In genomic region chr10:62218044-62218788, GRCm38 (mm10) we compare ENCODE assay signal across 13 mouse cellular contexts. TPM values are rescaled to one million over a fixed set of nuclear protein-coding genes. Genes with fewer than 3 reads are reported as not detected.
DNase-seq lines count a peak whose midpoint lies in the region; ATAC-seq and TF ChIP-seq lines count a peak whose summit lies in the region.
"Had no signal": no experiment of that assay in that cellular context is flagged by ENCODE, and none has a peak within 500 bp of the region (broad histone marks: within the 10 kb centered on the region; RNA-seq: fewer than 3 reads in every experiment).

No protein-coding gene starts in this region.

- H3K9me3 ChIP-seq in hindbrain, embryonic 13.5 days: no peaks in the 10 kb centered on the region
- no peaks in the 10 kb centered on the region for H3K9me3 ChIP-seq in hindbrain, embryonic 16.5 days (ENCODE audit: control insufficient read depth, low read length)
- no peaks in the 10 kb centered on the region for H3K9me3 ChIP-seq in E14TG2a.4 (ENCODE audit: low read length)
- no peaks in the 10 kb centered on the region for H3K9me3 ChIP-seq in MEL (replicated peaks; ENCODE audit: insufficient read depth, low read length)
- no peaks in the 10 kb centered on the region for H3K9me3 ChIP-seq in liver, embryonic 11.5 days (ENCODE audit: control insufficient read depth, low read length)
- H3K9me3 ChIP-seq: embryonic facial prominence, embryonic 15.5 days had no signal

- H3K4me3 ChIP-seq in hindbrain, embryonic 13.5 days: no peak overlapping the region
- no peak overlapping the region for H3K4me3 ChIP-seq in hindbrain, embryonic 16.5 days (ENCODE audit: low read length)
- H3K4me3 ChIP-seq in E14TG2a.4 (replicated peaks; ENCODE audit: low read length): peak overlapping the region; percentile 37
- H3K4me3 ChIP-seq in MEL (ENCODE audit: control insufficient read depth in 1 of 2, insufficient read depth in 1 of 2, low read depth in 2 of 2, low read length in 2 of 2): no peak overlapping the region
- no peak overlapping the region for H3K4me3 ChIP-seq in liver, embryonic 11.5 days (ENCODE audit: low read depth, low read length)
- H3K4me3 ChIP-seq: embryonic facial prominence, embryonic 15.5 days had no signal

- no peak for TF ChIP-seq EP300 in MEL (IDR thresholded peaks at IDR 0.05; ENCODE audit: low read depth in 1 of 2, low read length in 2 of 2)

- WGBS in hindbrain, embryonic 13.5 days: 88% methylated on average over 19 of the region's 19 CpGs
- 89% methylated on average over 19 of the region's 19 CpGs for WGBS in hindbrain, embryonic 16.5 days
- WGBS in liver, embryonic 11.5 days: 77% methylated on average over 19 of the region's 19 CpGs

- no peaks in the 10 kb centered on the region for H3K36me3 ChIP-seq in hindbrain, embryonic 13.5 days
- H3K36me3 ChIP-seq in hindbrain, embryonic 16.5 days (ENCODE audit: control insufficient read depth, insufficient read depth, low read length): no peaks in the 10 kb centered on the region
- H3K36me3 ChIP-seq in E14TG2a.4 (ENCODE audit: insufficient read depth, low read length) (no peaks in the 10 kb centered on the region), MEL (ENCODE audit: control insufficient read depth in 1 of 2, insufficient read depth in 2 of 2, low read length in 2 of 2) (peaks cover 0 to 25% of the 10 kb centered on the region in 2 experiments; a peak in 2 of 4 replicates)
- no peaks in the 10 kb centered on the region for H3K36me3 ChIP-seq in liver, embryonic 11.5 days (ENCODE audit: control insufficient read depth, insufficient read depth, low read length)
- H3K36me3 ChIP-seq: embryonic facial prominence, embryonic 15.5 days had no signal

- TF ChIP-seq CTCF in E14TG2a.4 (conservative IDR thresholded peaks at IDR 0.05; ENCODE audit: low read length) (no peak), MEL (IDR thresholded peaks at IDR 0.05 in 2 of 3, conservative IDR thresholded peaks at IDR 0.05 in 1 of 3; ENCODE audit: control insufficient read depth in 1 of 3, insufficient read depth in 1 of 3, low read depth in 2 of 3, low read length in 3 of 3, poor library complexity in 1 of 3, severe bottlenecking in 1 of 3) (no peak)

- H3K27ac ChIP-seq in hindbrain, embryonic 13.5 days: peak overlapping the region; percentile 44; the same call in 1 of the 2 replicates
- no peak overlapping the region for H3K27ac ChIP-seq in hindbrain, embryonic 16.5 days (ENCODE audit: low read depth, low read length)
- no peak overlapping the region for H3K27ac ChIP-seq in MEL (ENCODE audit: control insufficient read depth, low read depth, low read length)
- H3K27ac ChIP-seq in liver, embryonic 11.5 days (ENCODE audit: low read depth, low read length): peak overlapping the region; percentile 98
- H3K27ac ChIP-seq: embryonic facial prominence, embryonic 15.5 days had no signal

- no peak for TF ChIP-seq POLR2A in MEL (IDR thresholded peaks at IDR 0.05; ENCODE audit: control insufficient read depth in 1 of 2, insufficient read depth in 1 of 2, low read depth in 1 of 2, low read length in 2 of 2, poor library complexity in 1 of 2)

- H3K4me2 ChIP-seq in hindbrain, embryonic 13.5 days: no peak overlapping the region
- no peak overlapping the region for H3K4me2 ChIP-seq in hindbrain, embryonic 16.5 days (ENCODE audit: low read length)
- H3K4me2 ChIP-seq in liver, embryonic 11.5 days: no peak overlapping the region
- H3K4me2 ChIP-seq: embryonic facial prominence, embryonic 15.5 days had no signal

- no peak for ATAC-seq in hindbrain, embryonic 13.5 days (ENCODE audit: low FRiP score)
- ATAC-seq in hindbrain, embryonic 16.5 days: no peak
- no peak for ATAC-seq in liver, embryonic 11.5 days (replicated peaks; ENCODE audit: low FRiP score)

- peaks cover 1% of the 10 kb centered on the region; the same call in 1 of the 2 replicates for H3K79me2 ChIP-seq in MEL (ENCODE audit: control insufficient read depth, insufficient read depth, low read length, poor library complexity)

- DNase-seq in MEL (ENCODE audit: low read depth, low spot score): peak; percentile 29
- DNase-seq in liver, embryonic 11.5 days (ENCODE audit: low spot score): no peak
- no peak for DNase-seq in frontal cortex, postnatal 14 days (ENCODE audit: low spot score in 2 of 2)
- no peak for DNase-seq in frontal cortex, postnatal 10 days (ENCODE audit: low spot score in 2 of 2)
- DNase-seq in cerebellum, adult 11-12 months: no peak
- DNase-seq: adrenal gland, postnatal 25 days; left cerebral cortex, postnatal 4 days; right cerebral cortex, postnatal 25 days had no signal

- H3K4me1 ChIP-seq in hindbrain, embryonic 13.5 days (replicated peaks): peaks cover 12% of the 10 kb centered on the region
- no peaks in the 10 kb centered on the region; the same call in 1 of the 2 replicates for H3K4me1 ChIP-seq in hindbrain, embryonic 16.5 days (ENCODE audit: control insufficient read depth, insufficient read depth, low read depth, low read length)
- peaks cover 42% of the 10 kb centered on the region for H3K4me1 ChIP-seq in E14TG2a.4 (replicated peaks; ENCODE audit: low read depth, low read length)
- H3K4me1 ChIP-seq in MEL (ENCODE audit: control insufficient read depth in 1 of 2, insufficient read depth in 2 of 2, low read length in 2 of 2): peaks cover 8 to 52% of the 10 kb centered on the region in 2 experiments
- peaks cover 50% of the 10 kb centered on the region for H3K4me1 ChIP-seq in liver, embryonic 11.5 days (replicated peaks; ENCODE audit: control insufficient read depth, insufficient read depth, low read length)
- H3K4me1 ChIP-seq: embryonic facial prominence, embryonic 15.5 days had no signal

- no peak overlapping the region for H3K9ac ChIP-seq in hindbrain, embryonic 13.5 days
- H3K9ac ChIP-seq in hindbrain, embryonic 16.5 days (ENCODE audit: low read depth, low read length): no peak overlapping the region
- no peak overlapping the region for H3K9ac ChIP-seq in MEL (ENCODE audit: control insufficient read depth, low read depth, low read length, poor library complexity, severe bottlenecking)
- H3K9ac ChIP-seq in liver, embryonic 11.5 days (ENCODE audit: low read depth, low read length): 0 out of 2 replicates have a peak overlapping the region, but pooled peaks have one; percentile 18
- H3K9ac ChIP-seq: embryonic facial prominence, embryonic 15.5 days had no signal

- H3K27me3 ChIP-seq in hindbrain, embryonic 13.5 days: no peaks in the 10 kb centered on the region
- H3K27me3 ChIP-seq in hindbrain, embryonic 16.5 days (replicated peaks; ENCODE audit: control insufficient read depth, insufficient read depth, low read length): no peaks in the 10 kb centered on the region
- peaks cover 3% of the 10 kb centered on the region; the same call in 1 of the 2 replicates for H3K27me3 ChIP-seq in E14TG2a.4 (ENCODE audit: insufficient read depth, low read length)
- H3K27me3 ChIP-seq in MEL (ENCODE audit: control insufficient read depth in 1 of 2, insufficient read depth in 2 of 2, low read length in 2 of 2): no peaks in the 10 kb centered on the region
- no peaks in the 10 kb centered on the region for H3K27me3 ChIP-seq in liver, embryonic 11.5 days (replicated peaks; ENCODE audit: control insufficient read depth, insufficient read depth, low read length)
- H3K27me3 ChIP-seq: embryonic facial prominence, embryonic 15.5 days had no signal

- no peak for TF ChIP-seq RAD21 in MEL (IDR thresholded peaks at IDR 0.05; ENCODE audit: low read depth, low read length)

TF ChIP-seq in MEL, 35 proteins besides CTCF, POLR2A, EP300 and RAD21:
- TF ChIP-seq ZMIZ1 (IDR thresholded peaks at IDR 0.05; ENCODE audit: low read depth, low read length) (no peak), ZKSCAN1 (IDR thresholded peaks at IDR 0.05; ENCODE audit: low read depth, low read length) (no peak), CHD1 (IDR thresholded peaks at IDR 0.05; ENCODE audit: low read depth, low read length) (no peak), HCFC1 (IDR thresholded peaks at IDR 0.05; ENCODE audit: low read depth, low read length) (no peak), JUND (IDR thresholded peaks at IDR 0.05; ENCODE audit: low read depth, low read length) (no peak), NELFE (IDR thresholded peaks at IDR 0.05; ENCODE audit: low read depth, low read length) (no peak), CHD2 (IDR thresholded peaks at IDR 0.05; ENCODE audit: low read length) (no peak), MAX (IDR thresholded peaks at IDR 0.05; ENCODE audit: low read length) (no peak), NRF1 (IDR thresholded peaks at IDR 0.05; ENCODE audit: insufficient read depth, low read depth, low read length, poor library complexity, severe bottlenecking) (no peak), MAFK (IDR thresholded peaks at IDR 0.05; ENCODE audit: borderline replicate concordance, low read depth, low read length) (no peak), MEF2A (IDR thresholded peaks at IDR 0.05; ENCODE audit: extremely low read depth, insufficient replicate concordance, low read depth, low read length, poor library complexity, severe bottlenecking) (no peak), ZC3H11A (IDR thresholded peaks at IDR 0.05; ENCODE audit: low read depth, low read length) (no peak), GATA1 (IDR thresholded peaks at IDR 0.05; ENCODE audit: low read depth, low read length) (no peak), KAT2A (conservative IDR thresholded peaks at IDR 0.05; ENCODE audit: low read depth, low read length) (no peak)

RNA-seq across cellular contexts. Expression of gene Tspan15, which starts 12.8 kb away (rescaled TPM):
- polyA plus RNA-seq in hindbrain, embryonic 13.5 days (2015; fragmentation: Nextera tagmentation; extraction: Ambion mirVana): 20.6 and 22.1 TPM in 2 replicates
- 22.9 and 24.3 TPM in 2 replicates for polyA plus RNA-seq in hindbrain, embryonic 16.5 days (2015; fragmentation: Nextera tagmentation; extraction: Ambion mirVana)
- 0.23 and 0.52 TPM in 2 replicates for total RNA-seq in MEL (2012; rRNA removed)
- 1 to 10 TPM in 1 of 2 experiments, not detected in 1; 2.2 TPM for polyA plus RNA-seq in MEL (2012; ENCODE audit: insufficient read depth in 1 of 2, insufficient read length in 2 of 2, low read depth in 1 of 2, low replicate concordance in 2 of 2, missing spikeins in 1 of 2)
- polyA plus RNA-seq in liver, embryonic 11.5 days (2014; fragmentation: Nextera tagmentation; extraction: Ambion mirVana): 13.8 and 14.1 TPM in 2 replicates

RNA-seq across cellular contexts. Expression of gene Tacr2, which starts 34.0 kb away (rescaled TPM):
- polyA plus RNA-seq in hindbrain, embryonic 13.5 days (2015; fragmentation: Nextera tagmentation; extraction: Ambion mirVana): not detected in 2 replicates
- polyA plus RNA-seq in hindbrain, embryonic 16.5 days (2015; fragmentation: Nextera tagmentation; extraction: Ambion mirVana): not detected in 2 replicates
- not detected in 2 replicates for total RNA-seq in MEL (2012; rRNA removed)
- polyA plus RNA-seq in MEL (2012; ENCODE audit: insufficient read depth in 1 of 2, insufficient read length in 2 of 2, low read depth in 1 of 2, low replicate concordance in 2 of 2, missing spikeins in 1 of 2): under 1 TPM in 1 of 2 experiments, not detected in 1; 0.06 TPM
- not detected in 2 replicates for polyA plus RNA-seq in liver, embryonic 11.5 days (2014; fragmentation: Nextera tagmentation; extraction: Ambion mirVana)
- total RNA-seq: heart, adult 8-10 months; left cerebral cortex, postnatal 4 days had no signal
- polyA plus RNA-seq: embryonic facial prominence, embryonic 15.5 days had no signal

Comparison
In these comparisons a context has a peak if more than half of its experiments do, and no peak if none do; other contexts are left out.
1. H3K27ac ChIP-seq: peak in hindbrain, embryonic 13.5 days (single experiment) and liver, embryonic 11.5 days (single experiment); none in hindbrain, embryonic 16.5 days (single experiment) and MEL (single experiment).